Mouse (Mus musculus): ENCODE measurements around the gene Tctn3. TPM values are rescaled to one million over a fixed set of nuclear protein-coding genes. Genes with fewer than 3 reads are reported as not detected.

Tctn3 gene
- polyA plus RNA-seq (2015; fragmentation: Nextera tagmentation; extraction: Ambion mirVana): 12.5 and 13.9 TPM in 2 replicates

GRCm38 (mm10) chr19:40611830-40612506, at the start of gene Tctn3, which contains the start of gene Entpd1:
Gene Tctn3 (minus strand): TSS chr19:40612233.
Gene Entpd1 (plus strand): TSS chr19:40612366.
- H3K27ac ChIP-seq: no peak within 1 kb of the TSS
- H3K9ac ChIP-seq: peak within 1 kb of the TSS; percentile 56
- no peaks in the 10 kb centered on the region for H3K9me3 ChIP-seq
- H3K4me2 ChIP-seq: peak within 1 kb of the TSS; percentile 69
- peaks cover 12% of the 10 kb centered on the region; the same call in 1 of the 2 replicates for H3K4me1 ChIP-seq
- H3K4me3 ChIP-seq: peak within 1 kb of the TSS; percentile 88
- peaks cover 25% of the 10 kb centered on the region for H3K36me3 ChIP-seq
- no peaks in the 10 kb centered on the region for H3K27me3 ChIP-seq
- under 1% methylated on average over 45 of the region's 45 CpGs for whole genome bisulfite sequencing
- peak; percentile 100 for ATAC-seq (ENCODE audit: insufficient number of reproducible peaks, low FRiP score, low TSS enrichment, low read depth)

- Histone ChIP-seq H3K9me3 (no peaks in the 10 kb centered on the region), H3K27me3 (peaks cover 7% of the 10 kb centered on the region; the same call in 1 of the 2 replicates), H3K27ac (no peak overlapping the region), H3K4me3 (0 out of 2 replicates have a peak overlapping the region, but pooled peaks have one; percentile 29), H3K4me1 (peaks cover 17% of the 10 kb centered on the region), H3K9ac (no peak overlapping the region), H3K4me2 (peak overlapping the region; percentile 50; the same call in 1 of the 2 replicates), H3K36me3 (no peaks in the 10 kb centered on the region)
- WGBS: 79% methylated on average over 2 of the region's 2 CpGs
- no peak for ATAC-seq (ENCODE audit: insufficient number of reproducible peaks, low FRiP score, low TSS enrichment, low read depth)
Observed at GRCm38 (mm10) chr19:40661108-40661507, 49.1 kb upstream of the Tctn3 start.

- 16% methylated on average over 9 of the region's 9 CpGs for WGBS
- Histone ChIP-seq H3K4me2 (peak overlapping the region; percentile 50), H3K36me3 (no peaks in the 10 kb centered on the region), H3K27ac (peak overlapping the region; percentile 5; the same call in 1 of the 2 replicates), H3K9ac (no peak overlapping the region), H3K4me3 (peak overlapping the region; percentile 29), H3K4me1 (peaks cover 17% of the 10 kb centered on the region), H3K9me3 (no peaks in the 10 kb centered on the region), H3K27me3 (peaks cover 9% of the 10 kb centered on the region; the same call in 1 of the 2 replicates)
- ATAC-seq (ENCODE audit: insufficient number of reproducible peaks, low FRiP score, low TSS enrichment, low read depth): no peak
Observed at GRCm38 (mm10) chr19:40660510-40660909, 48.5 kb upstream of the Tctn3 start.

GRCm38 (mm10) chr19:40659651-40660478, 47.8 kb upstream of the Tctn3 start:
- peak overlapping the region; percentile 5 for H3K27ac ChIP-seq

GRCm38 (mm10) chr19:40658935-40659334, 46.9 kb upstream of the Tctn3 start:
- Histone ChIP-seq H3K4me2 (no peak overlapping the region), H3K9ac (no peak overlapping the region), H3K4me3 (no peak overlapping the region), H3K27me3 (peaks cover 9% of the 10 kb centered on the region; the same call in 1 of the 2 replicates), H3K4me1 (peaks cover 17% of the 10 kb centered on the region), H3K36me3 (no peaks in the 10 kb centered on the region), H3K27ac (no peak overlapping the region), H3K9me3 (no peaks in the 10 kb centered on the region)
- ATAC-seq (ENCODE audit: insufficient number of reproducible peaks, low FRiP score, low TSS enrichment, low read depth): no peak
- WGBS: 47% methylated on average over 5 of the region's 5 CpGs

More at GRCm38 (mm10) chr19:40659651-40660478, 47.8 kb upstream of the Tctn3 start:
- peaks cover 9% of the 10 kb centered on the region; the same call in 1 of the 2 replicates for H3K27me3 ChIP-seq
- H3K36me3 ChIP-seq: no peaks in the 10 kb centered on the region
- WGBS: 3% methylated on average over 16 of the region's 16 CpGs
- H3K9ac ChIP-seq: no peak overlapping the region
- ATAC-seq (ENCODE audit: insufficient number of reproducible peaks, low FRiP score, low TSS enrichment, low read depth): no peak
- H3K4me2 ChIP-seq: peak overlapping the region; percentile 50
- H3K4me1 ChIP-seq: peaks cover 17% of the 10 kb centered on the region
- H3K9me3 ChIP-seq: no peaks in the 10 kb centered on the region
- peak overlapping the region; percentile 29 for H3K4me3 ChIP-seq

- no peak for ATAC-seq (ENCODE audit: insufficient number of reproducible peaks, low FRiP score, low TSS enrichment, low read depth)
- Histone ChIP-seq H3K27ac (no peak overlapping the region), H3K27me3 (peaks cover 9% of the 10 kb centered on the region; the same call in 1 of the 2 replicates), H3K36me3 (no peaks in the 10 kb centered on the region), H3K9me3 (no peaks in the 10 kb centered on the region), H3K9ac (no peak overlapping the region), H3K4me3 (no peak overlapping the region), H3K4me1 (peaks cover 17% of the 10 kb centered on the region), H3K4me2 (no peak overlapping the region)
- 62% methylated on average over 6 of the region's 6 CpGs for WGBS
Observed at GRCm38 (mm10) chr19:40658281-40658680, 46.2 kb upstream of the Tctn3 start.

GRCm38 (mm10) chr19:40656207-40656606, 44.2 kb upstream of the Tctn3 start:
- Histone ChIP-seq H3K9ac (no peak overlapping the region), H3K4me3 (no peak overlapping the region), H3K4me1 (peaks cover 17% of the 10 kb centered on the region), H3K4me2 (no peak overlapping the region), H3K9me3 (no peaks in the 10 kb centered on the region), H3K27ac (no peak overlapping the region), H3K27me3 (peaks cover 9% of the 10 kb centered on the region; the same call in 1 of the 2 replicates), H3K36me3 (no peaks in the 10 kb centered on the region)
- no peak for ATAC-seq (ENCODE audit: insufficient number of reproducible peaks, low FRiP score, low TSS enrichment, low read depth)
- 84% methylated on average over 5 of the region's 5 CpGs for WGBS

GRCm38 (mm10) chr19:40650090-40650489, 38.1 kb upstream of the Tctn3 start:
- H3K4me3 ChIP-seq: no peak overlapping the region
- 49% methylated on average over 5 of the region's 5 CpGs for WGBS
- no peak for ATAC-seq (ENCODE audit: insufficient number of reproducible peaks, low FRiP score, low TSS enrichment, low read depth)

GRCm38 (mm10) chr19:40647319-40648158, 35.5 kb upstream of the Tctn3 start:
- Histone ChIP-seq H3K36me3 (no peaks in the 10 kb centered on the region), H3K4me2 (no peak overlapping the region), H3K27me3 (no peaks in the 10 kb centered on the region), H3K9ac (no peak overlapping the region), H3K27ac (0 out of 2 replicates have a peak overlapping the region, but pooled peaks have one; percentile 40), H3K9me3 (no peaks in the 10 kb centered on the region), H3K4me1 (0 out of 2 replicates have a peak, but pooled peaks cover 4% of the 10 kb centered on the region), H3K4me3 (no peak overlapping the region)
- WGBS: 50% methylated on average over 9 of the region's 9 CpGs
- peak; percentile 55; the same call in 1 of the 2 replicates for ATAC-seq (ENCODE audit: insufficient number of reproducible peaks, low FRiP score, low TSS enrichment, low read depth)

More at GRCm38 (mm10) chr19:40650090-40650489, 38.1 kb upstream of the Tctn3 start:
- no peaks in the 10 kb centered on the region for H3K27me3 ChIP-seq
- H3K4me2 ChIP-seq: no peak overlapping the region
- no peaks in the 10 kb centered on the region for H3K9me3 ChIP-seq
- no peak overlapping the region for H3K9ac ChIP-seq
- H3K4me1 ChIP-seq: 0 out of 2 replicates have a peak, but pooled peaks cover 4% of the 10 kb centered on the region
- H3K27ac ChIP-seq: no peak overlapping the region
- no peaks in the 10 kb centered on the region for H3K36me3 ChIP-seq

GRCm38 (mm10) chr19:40646379-40646778, 34.3 kb upstream of the Tctn3 start:
- no peaks in the 10 kb centered on the region for H3K36me3 ChIP-seq
- WGBS: 19% methylated on average over 6 of the region's 6 CpGs
- ATAC-seq (ENCODE audit: insufficient number of reproducible peaks, low FRiP score, low TSS enrichment, low read depth): no peak

GRCm38 (mm10) chr19:40643846-40644245, 31.8 kb upstream of the Tctn3 start:
- no peak for ATAC-seq (ENCODE audit: insufficient number of reproducible peaks, low FRiP score, low TSS enrichment, low read depth)
- no peak overlapping the region for H3K9ac ChIP-seq
- no peaks in the 10 kb centered on the region for H3K36me3 ChIP-seq
- no peaks in the 10 kb centered on the region for H3K9me3 ChIP-seq
- no peaks in the 10 kb centered on the region for H3K27me3 ChIP-seq
- H3K4me1 ChIP-seq: 0 out of 2 replicates have a peak, but pooled peaks cover 4% of the 10 kb centered on the region
- no peak overlapping the region for H3K4me2 ChIP-seq
- no peak overlapping the region for H3K27ac ChIP-seq
- 90% methylated on average over 1 of the region's 1 CpGs for WGBS
- H3K4me3 ChIP-seq: no peak overlapping the region

More at GRCm38 (mm10) chr19:40646379-40646778, 34.3 kb upstream of the Tctn3 start:
- no peaks in the 10 kb centered on the region for H3K9me3 ChIP-seq
- H3K4me3 ChIP-seq: no peak overlapping the region
- H3K27ac ChIP-seq: no peak overlapping the region
- H3K9ac ChIP-seq: no peak overlapping the region
- no peak overlapping the region for H3K4me2 ChIP-seq
- 0 out of 2 replicates have a peak, but pooled peaks cover 4% of the 10 kb centered on the region for H3K4me1 ChIP-seq
- H3K27me3 ChIP-seq: no peaks in the 10 kb centered on the region

Measured in limb, embryonic 15.5 days (tissue).